Mouse (Mus musculus) common myeloid progenitor, adult 5-6 weeks (primary cell): ENCODE measurements around the gene Rad54l. TPM values are rescaled to one million over a fixed set of nuclear protein-coding genes. Genes with fewer than 3 reads are reported as not detected.
A peak's percentile ranks its signal among the peaks of the same experiment; 100 is the strongest.

ENCODE experiments used
- ATAC-seq: replicated peaks from 2 replicates; pipeline ENCODE4 v1.8.0; 2016; ENCODE audit warnings: low read depth, mild to moderate bottlenecking, moderate TSS enrichment, inconsistent platforms; ENCODE audit not compliant: poor library complexity, severe bottlenecking
- total RNA-seq: library from RNA; stranded (forward); fragments of 200-1000, 187-1606 nt; gene quantifications from 2 replicates; pipeline ENCODE4 v1.2.3, GENCODE M21; 2017

The Rad54l gene
- total RNA-seq, result 24.1 and 28.7 TPM in 2 replicates

DNA sequence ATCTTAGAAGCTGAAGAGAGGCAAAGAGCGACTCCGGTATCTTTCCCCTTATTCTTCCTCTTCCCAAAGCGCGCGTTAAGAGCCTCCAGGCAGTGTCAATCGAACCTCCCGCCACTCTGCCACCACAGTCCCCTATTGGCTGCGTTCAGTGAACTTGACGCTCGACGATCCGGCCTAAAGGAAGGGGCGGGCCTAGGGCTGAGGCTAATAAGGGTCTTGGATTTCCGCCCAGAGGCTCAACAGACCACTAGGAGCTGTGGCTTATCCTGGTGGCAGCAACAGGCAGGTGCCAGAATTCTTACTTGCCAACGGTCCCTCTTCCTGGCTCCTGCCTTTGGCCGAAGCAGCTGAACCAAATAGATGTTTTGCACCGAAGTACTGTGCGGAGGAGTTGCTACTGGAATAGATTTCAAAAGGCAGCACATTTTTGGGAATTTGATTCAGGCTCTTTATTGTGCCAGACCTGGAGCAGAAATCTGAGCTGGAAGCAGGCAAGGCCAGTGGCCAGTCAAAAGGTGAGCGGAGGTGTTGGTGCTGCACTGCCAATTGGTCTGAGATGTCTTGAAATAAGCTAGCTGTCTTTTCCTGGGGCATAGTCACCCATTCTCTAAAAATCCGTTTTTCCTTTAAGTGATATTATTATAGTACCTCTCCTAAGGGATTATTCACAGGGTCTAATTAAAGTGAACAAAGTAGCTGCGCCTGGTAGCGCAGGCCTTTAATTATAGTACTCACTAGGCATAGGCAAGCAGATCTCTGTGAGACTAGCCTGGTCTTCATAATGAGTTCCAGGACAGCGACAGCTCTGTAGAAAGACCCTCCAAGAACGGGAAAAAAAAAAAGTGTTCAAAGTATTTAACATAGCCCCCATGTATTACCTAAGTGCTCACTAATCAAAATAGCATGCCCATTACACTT, at the start of gene Rad54l, which contains the start of gene Pomgnt1:
TSS of gene Rad54l (minus strand) at position 89 of the 918 bp plus-strand sequence.
TSS of gene Pomgnt1 (plus strand) at position 239 of the 918 bp plus-strand sequence.
- ATAC-seq, result peak; percentile 99

DNA sequence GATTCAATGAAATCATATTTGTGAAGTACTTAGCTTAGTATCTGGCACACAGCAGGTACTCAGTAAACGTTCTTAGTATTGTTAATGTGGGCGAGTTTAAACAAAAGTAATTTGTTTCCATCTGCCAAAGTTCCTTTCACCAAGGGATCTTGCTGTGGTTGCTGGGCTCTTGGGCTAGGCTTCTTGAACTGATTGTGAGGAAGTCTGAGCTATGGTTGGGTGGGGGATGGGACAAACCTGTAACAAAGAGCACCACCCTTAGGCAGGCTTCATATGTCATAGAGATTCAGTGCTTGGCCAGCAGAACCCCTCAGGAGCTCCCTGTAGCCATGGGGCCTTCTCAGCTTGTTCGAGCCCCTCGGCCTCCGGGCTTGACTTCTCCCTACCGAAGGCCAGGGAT, 49.6 kb upstream of the Rad54l start, which contains the start of the genes 1700042G07Rik and Gm49337:
TSS of gene 1700042G07Rik (plus strand) at position 301 of the 400 bp plus-strand sequence.
TSS of gene Gm49337 (plus strand) at position 313 of the 400 bp plus-strand sequence.
- no peak for ATAC-seq

DNA sequence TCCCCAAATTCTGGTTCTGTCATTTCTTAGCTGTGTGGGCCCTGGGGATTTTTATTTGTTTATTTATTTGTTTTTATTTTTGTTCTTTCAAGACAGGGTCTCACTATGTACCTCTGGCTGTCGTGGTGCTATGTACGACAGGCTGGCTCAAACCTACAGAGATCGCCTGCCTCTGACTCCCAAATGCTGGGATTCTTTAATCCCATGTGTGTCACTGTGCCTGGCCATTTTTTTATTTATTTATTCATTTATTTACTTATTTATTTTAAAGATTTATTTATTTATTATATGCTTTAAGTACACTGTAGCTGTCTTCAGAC, 45.8 kb upstream of the Rad54l start:
- no peak for ATAC-seq

DNA sequence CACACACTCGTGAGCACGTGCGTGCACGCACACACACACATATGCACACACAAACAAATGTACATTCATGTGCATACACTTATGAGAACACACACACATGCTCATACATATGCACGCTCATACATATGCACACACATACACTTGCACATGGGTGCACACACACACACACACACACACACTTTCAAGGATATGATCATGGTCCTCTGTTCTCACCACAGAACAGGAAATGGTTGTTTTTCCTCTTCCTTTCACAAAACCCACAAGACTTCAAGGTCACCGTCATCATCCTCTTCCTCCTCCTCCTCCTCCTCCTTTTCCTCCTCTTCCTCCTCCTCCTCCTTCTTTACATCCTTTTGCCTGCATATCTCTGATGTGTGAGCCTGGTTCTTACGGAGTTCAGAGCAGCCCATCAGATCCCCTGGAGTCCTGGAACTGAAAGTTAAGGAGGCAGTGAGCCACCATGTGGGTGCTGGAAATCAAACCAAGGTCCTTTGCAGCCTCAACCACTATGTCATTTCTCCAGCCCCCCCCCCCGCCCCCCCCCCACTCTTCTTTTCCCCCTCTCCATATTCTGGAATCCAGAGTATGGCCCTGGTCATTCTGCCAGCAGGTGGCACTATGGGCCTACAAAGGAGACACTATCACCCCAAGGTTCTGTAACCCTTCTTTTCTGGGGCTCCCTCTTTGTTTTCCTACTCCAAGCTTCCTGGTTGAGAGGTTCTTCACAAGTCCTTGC, 45.3 kb upstream of the Rad54l start:
- peak; percentile 66 for ATAC-seq

DNA sequence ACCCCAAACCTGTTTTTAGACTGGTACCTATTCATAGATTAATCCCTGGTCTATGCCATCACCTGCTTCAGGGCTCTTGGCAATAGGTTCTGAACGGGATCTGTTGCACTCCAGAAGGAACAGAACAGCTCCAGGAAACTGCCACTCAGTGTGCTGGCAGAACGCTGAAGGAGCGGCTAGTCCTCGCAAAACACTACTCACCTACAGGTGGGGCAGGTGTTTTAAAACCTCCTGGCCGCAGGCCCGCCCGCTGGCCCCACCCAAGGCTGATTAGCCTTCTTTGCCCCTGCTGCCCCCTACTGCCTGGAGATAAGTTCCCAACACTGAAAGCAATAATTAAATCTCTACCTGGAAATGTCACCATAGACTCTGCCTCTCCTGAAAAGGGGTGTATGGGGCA, 43.9 kb upstream of the Rad54l start, which contains the start of gene Tspan1:
TSS of gene Tspan1 (minus strand) at position 198 of the 400 bp plus-strand sequence.
- ATAC-seq, result no peak

DNA sequence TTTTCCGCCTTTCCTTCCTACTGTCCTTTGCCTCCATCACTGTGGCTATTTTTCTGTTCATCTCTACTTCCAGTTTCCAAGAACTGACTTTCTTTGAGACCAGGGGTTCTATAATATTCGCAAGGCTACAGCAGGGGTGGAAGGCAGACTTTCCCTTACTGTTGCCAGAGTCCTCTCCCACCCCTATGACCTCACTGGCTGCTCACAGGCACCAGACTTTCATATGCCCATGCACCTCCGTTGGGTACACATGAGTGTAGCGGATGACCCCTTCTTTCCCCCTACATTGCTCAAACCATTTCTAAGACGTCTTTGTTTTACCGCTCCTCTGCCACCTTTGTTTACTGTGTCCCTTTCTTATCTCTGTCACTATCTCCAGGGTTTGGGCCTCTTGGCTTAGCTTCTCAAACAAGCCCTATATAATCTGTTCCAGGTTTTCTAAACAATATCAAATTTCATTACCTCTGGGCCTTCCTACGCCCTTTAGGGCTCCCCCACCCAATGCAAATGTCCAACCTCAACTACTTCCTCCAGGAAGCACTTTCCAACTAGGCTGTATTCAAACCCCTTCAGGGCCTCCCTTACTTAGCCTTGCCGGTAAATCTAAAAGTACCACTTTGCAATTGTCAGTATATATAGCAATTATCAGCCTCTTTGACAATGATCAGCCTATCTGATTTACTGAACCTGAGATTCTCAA, 42.4 kb upstream of the Rad54l start:
- ATAC-seq, result no peak

DNA sequence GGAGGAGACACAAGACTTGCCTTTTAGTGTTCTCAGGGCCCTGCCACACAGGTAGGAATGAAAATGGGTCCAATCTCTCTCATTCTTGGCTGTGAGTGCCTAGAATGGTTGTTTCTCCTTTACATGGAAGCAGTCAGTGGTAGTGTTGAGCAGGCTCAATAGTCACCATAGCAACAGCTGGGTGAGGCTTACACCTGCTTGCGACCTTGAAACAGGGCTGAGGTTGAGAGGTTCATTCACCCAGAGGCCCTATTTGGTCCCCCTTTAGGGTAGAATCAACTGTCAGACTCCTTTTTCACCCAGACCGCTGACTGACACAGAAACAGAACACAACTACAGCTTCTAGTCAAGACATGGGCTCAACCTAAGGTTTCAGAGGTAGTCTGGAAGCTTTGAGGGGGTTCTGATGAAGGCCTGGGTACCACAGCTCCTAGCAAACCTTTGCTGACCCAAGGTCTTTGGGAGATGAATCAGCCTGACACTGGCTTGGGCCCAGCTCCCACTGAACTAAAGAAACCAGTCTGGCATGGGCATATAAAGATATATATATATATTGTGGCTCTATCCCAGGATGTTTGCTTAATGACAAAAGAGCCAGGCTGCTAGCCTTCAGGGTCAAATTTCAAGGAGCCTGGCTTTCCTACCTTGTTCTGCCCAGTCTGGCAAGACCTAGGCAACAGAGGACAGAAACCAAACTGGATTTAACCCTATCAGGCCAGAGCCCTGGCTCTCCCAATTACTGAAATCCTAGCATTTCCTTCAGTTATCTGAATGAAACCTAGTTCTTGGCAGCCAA, 41.5 kb upstream of the Rad54l start:
- ATAC-seq, result no peak

DNA sequence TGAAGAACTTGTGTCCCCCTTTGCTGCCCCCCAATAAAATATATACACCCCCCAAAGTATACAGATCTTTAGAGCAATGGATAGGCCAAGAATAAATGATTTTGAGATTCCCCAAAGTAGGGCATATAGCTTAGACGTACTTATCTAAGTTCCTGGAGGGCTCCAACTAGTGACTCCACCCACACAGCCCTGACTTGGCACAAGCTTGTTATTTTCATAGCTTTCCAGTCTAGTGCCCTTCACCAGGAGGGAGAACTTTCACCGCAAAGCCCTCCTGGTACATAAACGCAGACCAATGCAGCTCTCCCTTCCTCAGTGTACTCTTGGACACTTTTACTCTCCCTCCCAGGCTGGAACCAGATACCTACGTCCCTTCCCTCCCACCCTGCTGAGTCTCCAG, 38.7 kb upstream of the Rad54l start:
- ATAC-seq, result no peak

DNA sequence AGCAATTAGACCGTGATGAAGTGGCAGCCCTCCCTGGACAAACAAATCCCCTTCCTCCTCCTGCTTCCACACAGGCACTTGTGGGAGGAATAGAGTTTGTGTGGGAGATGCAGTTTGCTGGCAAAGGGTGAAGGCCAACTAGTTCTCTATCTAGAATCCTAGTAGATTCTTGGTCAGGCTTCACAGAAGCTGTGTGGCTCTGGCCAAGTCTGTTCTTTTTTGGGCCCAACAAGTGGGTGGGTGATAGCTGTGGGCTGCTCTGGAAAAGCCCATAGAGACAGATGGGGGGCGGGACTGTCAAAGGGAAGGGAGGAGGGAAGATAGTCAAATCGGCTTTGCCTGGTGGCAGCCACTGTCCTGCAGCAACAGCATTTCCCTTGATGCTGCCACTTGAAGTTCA, 37.3 kb upstream of the Rad54l start:
- ATAC-seq, result no peak

DNA sequence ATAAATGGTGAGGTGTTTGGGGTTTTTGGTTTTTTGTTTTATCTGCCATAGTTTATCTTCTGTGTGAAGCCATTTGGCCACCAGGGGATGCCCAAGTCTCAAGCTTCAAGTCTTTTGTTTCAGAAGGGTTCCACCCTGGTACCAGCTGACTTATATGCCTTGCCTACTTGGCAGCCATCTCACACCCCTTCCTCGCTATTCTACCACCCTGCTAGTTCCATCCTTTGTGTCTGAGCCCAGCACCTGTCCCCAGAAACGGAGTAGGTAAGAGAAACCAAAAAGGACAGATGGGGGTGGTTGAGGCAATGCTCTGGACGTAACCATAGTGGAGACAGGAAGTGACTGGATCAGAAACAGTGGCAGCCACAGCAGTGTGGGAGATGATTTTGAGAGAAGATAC, 36.4 kb upstream of the Rad54l start:
- ATAC-seq, result peak; percentile 70

DNA sequence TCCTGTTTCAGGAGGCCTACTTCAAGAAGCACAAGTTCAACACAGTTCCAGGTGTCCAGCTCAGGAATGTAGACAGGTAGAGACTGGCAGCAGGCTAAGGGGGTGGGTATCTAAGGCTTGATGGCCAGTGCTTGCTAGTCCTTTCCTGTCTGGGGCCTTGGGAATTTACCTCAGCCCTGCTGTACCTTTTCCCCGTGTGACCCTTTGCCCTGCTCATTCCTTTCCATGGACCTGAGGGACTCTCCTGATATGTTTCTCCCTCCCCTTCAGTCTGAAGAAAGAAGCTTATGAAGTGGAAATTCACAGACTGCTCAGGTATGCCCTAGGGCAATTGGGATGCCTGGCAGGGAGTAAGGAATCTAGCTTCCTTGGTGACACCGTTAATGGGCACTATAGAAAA, 34.4 kb upstream of the Rad54l start:
- ATAC-seq, result no peak

DNA sequence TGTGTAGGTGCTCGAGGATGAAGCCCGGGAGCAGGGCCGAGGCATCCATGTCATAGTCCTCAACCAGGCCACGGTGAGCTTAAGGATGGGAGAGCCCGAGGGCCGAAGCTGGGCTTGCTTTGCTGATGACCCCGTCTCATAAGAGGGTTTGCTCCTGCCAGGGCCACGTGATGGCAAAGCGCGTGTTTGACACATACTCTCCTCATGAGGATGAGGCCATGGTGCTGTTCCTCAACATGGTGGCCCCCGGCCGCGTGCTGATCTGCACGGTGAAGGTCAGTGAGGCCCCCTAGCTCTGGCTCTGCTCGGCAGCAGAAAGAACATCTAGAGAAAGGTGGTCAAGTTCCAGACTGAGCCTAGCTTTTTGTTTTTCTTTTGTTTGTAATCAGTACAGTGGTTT, 29.2 kb upstream of the Rad54l start:
- ATAC-seq, result no peak

DNA sequence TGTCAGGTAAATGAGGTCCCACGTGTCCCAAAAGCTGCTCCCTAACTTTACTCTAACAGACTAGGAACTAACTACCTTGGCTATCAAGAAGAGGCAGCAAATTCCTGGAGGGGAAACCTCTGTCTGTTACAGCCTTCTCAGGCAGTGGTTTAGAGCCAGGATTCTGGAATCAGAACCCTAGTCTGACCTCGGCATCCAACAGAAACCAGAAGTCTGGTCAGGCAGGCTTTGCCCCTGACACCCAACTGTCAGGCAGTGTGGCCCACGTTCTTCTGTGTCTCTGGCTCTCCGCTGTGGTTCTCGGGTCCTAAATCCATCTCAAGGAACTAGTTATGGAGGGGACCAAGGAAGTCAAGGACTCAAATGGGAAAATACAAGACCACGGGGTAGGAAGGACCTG, 27.7 kb upstream of the Rad54l start, which contains the start of gene Lurap1:
TSS of gene Lurap1 (minus strand) at position 101 of the 400 bp plus-strand sequence.
- ATAC-seq, result no peak

DNA sequence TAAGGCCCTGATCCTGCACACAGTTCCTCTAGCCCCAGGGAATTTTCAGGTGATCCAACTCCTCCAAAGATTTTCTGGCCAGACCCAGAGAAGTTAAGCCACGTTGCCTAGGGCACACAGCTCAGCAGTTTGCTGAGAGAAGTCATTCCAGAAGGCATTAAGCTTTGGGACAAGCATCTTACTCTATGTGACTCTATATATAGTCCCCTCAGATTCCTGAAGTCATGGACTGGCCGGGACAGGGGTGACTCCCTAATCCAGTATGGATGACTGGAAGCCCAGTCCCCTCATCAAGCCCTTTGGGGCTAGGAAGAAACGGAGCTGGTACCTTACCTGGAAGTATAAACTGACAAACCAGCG, 27.4 kb upstream of the Rad54l start:
- ATAC-seq, result no peak

DNA sequence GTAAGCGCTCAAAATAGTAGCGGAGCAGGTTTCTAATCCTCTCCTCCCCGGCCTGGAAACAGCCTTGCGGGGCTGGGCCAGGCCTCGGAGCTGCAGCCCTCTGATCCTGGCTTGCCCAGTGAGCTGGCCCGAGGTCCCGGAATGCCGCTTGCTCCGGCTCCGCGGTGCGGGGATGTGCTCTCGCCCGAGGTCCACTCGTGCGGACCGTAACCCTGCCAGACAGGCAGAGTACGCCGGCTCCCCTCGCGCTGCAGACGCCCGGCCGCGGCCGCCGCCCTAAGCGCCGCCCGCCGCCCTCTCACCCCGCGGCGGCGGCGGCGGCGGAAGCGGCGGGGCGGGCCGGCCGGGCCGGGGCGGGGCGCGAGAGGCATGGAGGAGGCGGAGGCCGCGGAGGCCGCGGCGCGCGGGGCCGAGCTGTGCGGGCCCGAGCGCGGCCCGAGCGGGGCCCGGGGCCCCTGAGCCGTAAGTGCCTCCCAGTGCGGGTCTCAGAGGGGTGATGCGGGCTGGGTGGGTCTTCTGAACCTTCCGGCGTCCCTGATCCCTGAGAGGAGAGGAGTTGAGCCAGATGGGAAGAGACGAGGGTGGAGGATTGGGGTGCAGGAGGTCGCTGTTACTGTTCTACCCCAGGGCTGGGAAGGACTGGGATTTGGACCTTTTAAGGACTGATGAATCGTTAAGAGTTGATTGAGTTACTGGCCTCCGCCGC, 26.8 kb upstream of the Rad54l start:
- peak; percentile 71 for ATAC-seq

DNA sequence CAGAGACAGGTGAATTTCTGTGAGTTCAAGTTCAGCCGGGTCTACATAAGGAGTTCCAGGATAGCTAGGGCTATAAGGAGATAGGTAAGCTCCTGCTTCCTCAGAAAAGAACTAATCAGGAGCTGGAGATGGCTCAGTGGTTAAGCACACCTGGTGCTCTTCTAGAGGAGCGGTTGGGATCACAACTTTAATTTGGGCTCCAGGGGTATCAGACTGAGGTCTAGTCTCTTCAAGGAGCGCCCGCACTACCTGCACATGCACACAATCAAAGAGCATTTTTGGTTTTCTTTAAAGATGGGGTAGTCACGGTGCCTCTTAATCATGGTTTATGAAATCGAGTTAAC, 26.3 kb upstream of the Rad54l start:
- no peak for ATAC-seq

DNA sequence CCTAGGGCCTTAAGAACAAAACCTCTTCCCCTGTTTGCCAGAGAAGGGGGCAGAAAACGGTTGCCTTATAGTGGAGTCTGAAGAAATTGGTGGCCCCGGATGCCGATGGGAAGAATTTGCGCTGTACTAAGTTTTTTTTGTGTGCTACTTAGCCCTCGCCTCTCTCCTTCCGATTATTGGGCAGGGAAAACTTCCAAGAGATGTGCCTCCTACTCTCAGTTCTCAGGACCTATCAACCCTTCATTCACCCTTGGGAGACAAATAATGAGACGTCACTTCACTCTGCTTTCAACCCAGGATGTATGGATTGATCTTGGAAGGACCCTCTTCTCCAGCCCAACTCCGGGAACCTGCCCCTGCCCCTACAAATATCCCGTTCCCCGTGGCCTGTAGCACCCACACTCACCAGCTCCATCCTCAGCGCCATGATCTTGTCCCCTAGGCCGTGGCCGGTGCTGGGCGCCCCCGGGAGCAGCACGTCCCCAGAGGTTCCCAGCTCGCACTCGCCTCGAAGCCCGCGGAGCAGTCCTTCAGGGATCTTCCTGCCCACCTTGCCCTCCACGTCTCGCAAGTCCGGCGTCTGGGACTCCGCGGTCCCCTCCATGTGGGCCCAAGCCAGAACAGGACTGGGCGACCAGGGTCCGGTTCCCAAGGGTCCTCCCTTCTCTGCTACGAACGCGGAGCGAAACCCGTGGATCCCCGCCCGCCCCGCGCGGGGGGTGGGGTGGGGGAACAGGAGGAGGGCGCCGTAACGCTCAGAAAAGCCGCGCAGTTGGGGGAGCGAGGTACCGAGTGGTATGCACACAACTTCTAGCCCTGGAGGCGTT, 20.6 kb upstream of the Rad54l start:
- peak; percentile 73 for ATAC-seq

DNA sequence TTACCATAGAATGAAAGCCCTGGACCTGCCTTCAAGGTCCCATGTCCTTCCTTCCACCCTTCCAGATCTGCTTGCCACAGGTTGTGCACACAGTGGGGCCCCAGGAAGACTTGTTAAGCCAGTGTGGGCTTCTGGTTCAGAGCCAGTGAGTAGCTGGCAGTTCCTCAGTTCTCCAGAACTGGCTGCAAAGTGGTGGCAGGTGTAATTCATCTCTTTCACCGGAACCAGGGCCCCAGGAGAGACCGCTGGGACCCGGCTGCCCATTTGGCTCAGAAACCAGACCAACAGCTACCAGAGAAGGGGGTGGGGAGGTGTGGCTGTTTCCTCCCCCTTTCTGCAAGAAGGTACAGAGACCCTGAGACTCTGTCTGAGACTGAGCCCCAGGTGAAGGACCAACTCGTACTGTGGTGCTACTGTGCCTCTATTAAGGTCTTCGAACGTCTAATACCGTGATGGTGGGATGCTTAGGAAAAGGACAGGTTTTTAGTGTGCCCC, 19.9 kb upstream of the Rad54l start:
- peak; percentile 43; the same call in 1 of the 2 replicates for ATAC-seq
